Mouse (Mus musculus): ENCODE measurements around the gene Gm17535.
"Not testable (repeated sequence)": the region's sequence is repeated elsewhere in the genome, so short reads cannot be mapped to it uniquely, and the experiment has no call there.

Gene Gm17535

GRCm38 (mm10) chr9:3024912-3025467 is 9.4 kb upstream of the Gm17535 start, which contains the start of gene Gm10717:
Gm10717 (plus strand) TSS chr9:3025417.
- DNase-seq (ENCODE audit: low spot score in 2 of 2): peak; percentile 8 to 12

- DNase-seq (ENCODE audit: low spot score in 2 of 2): peak; percentile 33 to 55
Measured at GRCm38 (mm10) chr9:3025653-3026052, 8.7 kb upstream of the Gm17535 start.

- not testable (repeated sequence) for DNase-seq (ENCODE audit: low spot score in 2 of 2)
Measured at GRCm38 (mm10) chr9:3026136-3026535, 8.3 kb upstream of the Gm17535 start.

DNA sequence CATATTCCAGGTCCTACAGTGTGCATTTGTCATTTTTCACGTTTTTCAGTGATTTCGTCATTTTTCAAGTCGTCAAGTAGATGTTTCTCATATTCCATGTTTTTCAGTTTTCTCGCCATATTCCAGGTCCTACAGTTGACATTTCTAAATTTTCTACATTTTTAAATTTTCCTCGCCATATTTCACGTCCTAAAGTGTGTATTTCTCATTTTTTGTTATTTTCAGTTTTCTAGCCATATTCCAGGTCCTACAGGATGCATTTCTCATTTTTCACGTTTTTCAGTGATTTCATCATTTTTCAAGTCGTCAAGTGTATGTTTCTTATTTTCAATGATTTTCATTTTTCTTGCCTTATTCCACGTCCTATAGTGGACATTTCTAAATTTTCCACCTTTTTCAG is 7.7 kb upstream of the Gm17535 start:
- not testable (repeated sequence) for DNase-seq (ENCODE audit: low spot score in 2 of 2)

GRCm38 (mm10) chr9:3027200-3027599 is 7.2 kb upstream of the Gm17535 start:
- DNase-seq (ENCODE audit: low spot score in 2 of 2): not testable (repeated sequence)

GRCm38 (mm10) chr9:3029276-3030000 is 5.0 kb upstream of the Gm17535 start:
- peak in 1 of 2 experiments; percentile 1 for DNase-seq (ENCODE audit: low spot score in 2 of 2)

GRCm38 (mm10) chr9:3030677-3031318 is 3.6 kb upstream of the Gm17535 start:
- not testable (repeated sequence) for DNase-seq (ENCODE audit: low spot score in 2 of 2)

DNA sequence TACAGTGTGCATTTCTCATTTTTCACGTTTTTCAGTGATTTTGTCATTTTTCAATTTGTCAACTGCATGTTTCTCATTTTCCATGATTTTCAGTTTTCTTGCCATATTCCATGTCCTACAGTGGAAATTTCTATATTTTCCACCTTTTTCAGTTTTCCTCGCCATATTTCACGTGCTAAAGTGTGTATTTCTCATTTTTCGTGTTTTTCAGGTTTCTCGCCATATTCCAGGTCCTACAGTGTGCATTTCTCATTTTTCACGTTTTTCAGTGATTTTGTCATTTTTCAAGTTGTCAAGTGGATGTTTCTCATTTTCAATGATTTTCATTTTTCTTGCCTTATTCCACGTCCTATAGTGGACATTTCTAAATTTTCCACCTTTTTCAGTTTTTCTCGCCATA is 2.2 kb downstream of the Gm17535 start, which contains the start of gene Gm10715:
Gm10715 (plus strand) TSS at position 301 of the 400 bp plus-strand sequence.
- DNase-seq (ENCODE audit: low spot score in 2 of 2): not testable (repeated sequence)

DNA sequence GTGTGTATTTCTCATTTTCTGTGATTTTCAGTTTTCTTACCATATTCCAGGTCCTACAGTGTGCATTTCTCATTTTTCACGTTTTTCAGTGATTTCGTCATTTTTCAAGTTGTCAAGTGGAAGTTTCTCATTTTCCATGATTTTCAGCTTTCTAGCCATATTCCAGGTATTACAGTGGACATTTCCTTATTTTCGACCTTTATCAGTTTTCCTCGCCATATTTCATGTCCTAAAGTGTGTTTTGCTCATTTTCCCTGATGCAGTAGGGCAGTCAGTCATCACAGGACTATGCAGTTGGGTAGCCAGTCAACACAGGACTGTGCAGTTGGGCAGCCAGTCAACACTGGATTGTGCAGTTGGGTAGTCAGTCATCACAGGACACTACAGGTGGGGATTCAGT is 3.8 kb downstream of the Gm17535 start:
- not testable (repeated sequence) for DNase-seq (ENCODE audit: low spot score in 2 of 2)
